Mouse (Mus musculus): ENCODE measurements around the gene Wdtc1. TPM values are rescaled to one million over a fixed set of nuclear protein-coding genes. Genes with fewer than 3 reads are reported as not detected.
A peak's percentile ranks its signal among the peaks of the same experiment; 100 is the strongest.

Gene Wdtc1
- total RNA-seq, 2 experiments from 2014 or later: 60.5 to 68.6 TPM

DNA sequence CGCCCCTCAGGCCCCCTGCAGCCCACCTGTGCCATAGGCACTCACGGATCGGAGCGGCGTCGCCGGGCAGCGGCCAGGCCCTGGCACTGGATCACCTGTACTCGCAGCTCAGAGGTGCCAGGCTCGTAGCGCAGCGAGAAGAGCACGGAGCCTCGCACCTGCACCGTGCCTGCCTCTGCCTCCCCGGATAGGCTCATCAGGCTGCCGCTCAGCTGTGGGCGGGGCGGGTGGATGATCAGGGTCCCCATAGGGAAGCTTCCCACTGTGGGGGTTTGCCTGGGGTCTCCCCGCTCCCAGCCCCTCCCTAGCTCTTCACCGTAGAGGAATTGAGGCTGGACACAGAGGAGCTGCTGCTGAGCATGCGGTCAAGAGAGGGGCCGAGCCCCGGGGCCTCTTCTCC, 96.5 kb downstream of the Wdtc1 start:
- peak in 1 of 2 experiments; percentile 46 for DNase-seq (ENCODE audit: low spot score in 2 of 2)

DNA sequence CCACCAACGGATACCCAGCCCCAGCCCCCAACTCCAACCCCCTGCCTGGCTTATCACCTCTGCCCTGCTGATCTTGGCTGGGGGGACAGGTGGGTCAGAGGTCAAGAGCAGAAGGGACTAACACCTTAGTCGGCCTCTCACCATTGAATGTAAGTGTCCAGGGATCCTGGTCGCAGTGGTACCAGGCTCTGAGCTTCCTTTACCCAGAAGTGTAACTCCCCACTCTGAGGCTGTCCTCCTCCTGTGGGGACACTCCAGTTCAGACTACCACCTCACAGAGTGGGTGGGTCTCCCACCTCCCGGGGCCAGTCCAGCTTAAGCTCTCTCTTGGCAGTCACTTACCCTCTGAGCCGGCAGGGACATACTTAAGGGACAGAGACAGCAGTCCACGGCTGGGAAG, 97.9 kb downstream of the Wdtc1 start:
- no peak for DNase-seq (ENCODE audit: low spot score in 2 of 2)

DNA sequence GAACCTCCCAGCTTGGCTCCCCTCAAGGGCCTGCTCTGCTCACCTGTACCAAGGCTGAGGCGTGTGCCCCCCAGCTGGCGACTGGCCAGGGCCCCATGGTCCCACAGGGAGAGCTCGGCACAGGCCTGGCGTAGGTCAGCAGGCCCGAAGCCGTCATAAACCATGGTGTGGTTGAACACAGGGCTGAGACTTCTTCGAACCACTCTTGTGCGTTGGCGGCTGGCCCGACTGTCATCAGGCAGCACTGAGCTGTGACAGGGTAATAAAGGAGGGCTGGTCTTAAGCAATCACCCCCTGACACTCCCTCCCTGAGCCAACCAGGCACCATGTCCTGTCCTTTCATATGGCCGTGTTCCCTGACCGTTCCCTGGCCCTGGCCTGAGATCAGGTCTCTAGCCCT, 99.9 kb downstream of the Wdtc1 start:
- DNase-seq (ENCODE audit: low spot score in 2 of 2): no peak

DNA sequence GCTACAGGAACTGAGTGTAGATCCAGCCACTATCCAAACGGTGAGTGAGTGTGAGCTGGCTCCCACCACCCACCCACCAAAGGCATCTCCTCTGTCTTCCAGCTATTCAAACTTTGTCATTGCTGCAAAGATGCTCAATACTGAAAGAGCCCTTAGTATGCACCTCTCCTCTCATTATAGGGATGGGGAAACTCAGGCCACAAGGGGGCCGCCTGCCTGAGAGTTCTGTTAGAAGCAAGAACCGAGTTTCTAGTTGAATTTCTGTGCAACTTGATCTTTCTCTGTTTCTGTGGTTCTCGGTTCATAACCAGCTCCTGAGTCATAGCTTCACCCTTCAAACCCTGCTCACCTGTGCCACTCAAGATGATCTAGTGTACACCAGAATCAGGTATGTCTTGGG, 101.2 kb downstream of the Wdtc1 start:
- peak in 1 of 2 experiments; percentile 34 for DNase-seq (ENCODE audit: low spot score in 2 of 2)

DNA sequence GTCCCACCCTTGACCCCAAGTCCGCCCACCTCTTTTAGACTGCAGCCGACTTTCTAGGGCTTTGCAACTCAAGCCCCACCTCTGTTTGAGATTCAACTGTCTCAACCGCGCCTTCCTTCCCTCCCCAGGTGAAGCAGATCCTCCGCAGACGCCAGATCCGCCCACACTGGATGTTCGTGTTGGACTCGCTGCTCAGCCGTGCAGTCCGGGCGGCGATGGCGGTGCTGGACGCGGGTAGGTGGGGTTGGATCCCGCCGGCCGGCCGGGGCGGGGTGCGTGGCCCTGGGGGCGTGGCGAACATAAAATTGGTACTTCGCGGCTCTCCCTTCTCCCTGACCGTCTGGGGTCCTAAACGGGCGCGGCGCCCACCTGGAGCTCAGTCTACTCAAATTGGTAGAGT, 102.1 kb downstream of the Wdtc1 start:
- no peak for DNase-seq (ENCODE audit: low spot score in 2 of 2)

DNA sequence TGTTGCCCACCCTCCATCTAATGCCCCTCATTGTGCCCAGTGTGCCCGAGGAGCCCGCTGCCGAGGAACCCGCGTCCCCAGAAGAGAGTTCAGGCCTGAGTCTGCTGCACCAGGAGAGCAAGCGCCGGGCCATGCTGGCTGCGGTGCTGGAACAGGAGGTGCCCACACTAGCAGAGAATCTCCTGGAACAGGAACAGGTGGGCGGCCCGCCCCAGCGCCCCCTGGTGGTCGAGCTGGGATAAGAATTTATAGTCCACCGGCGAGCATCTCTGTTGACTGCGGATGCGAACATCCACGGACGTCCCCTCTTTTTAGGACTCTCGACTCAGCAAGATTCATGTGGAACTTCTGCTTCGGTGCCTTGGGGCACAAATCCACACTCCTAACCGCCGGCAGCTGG, 102.7 kb downstream of the Wdtc1 start:
- DNase-seq (ENCODE audit: low spot score in 2 of 2): peak; percentile 88

DNA sequence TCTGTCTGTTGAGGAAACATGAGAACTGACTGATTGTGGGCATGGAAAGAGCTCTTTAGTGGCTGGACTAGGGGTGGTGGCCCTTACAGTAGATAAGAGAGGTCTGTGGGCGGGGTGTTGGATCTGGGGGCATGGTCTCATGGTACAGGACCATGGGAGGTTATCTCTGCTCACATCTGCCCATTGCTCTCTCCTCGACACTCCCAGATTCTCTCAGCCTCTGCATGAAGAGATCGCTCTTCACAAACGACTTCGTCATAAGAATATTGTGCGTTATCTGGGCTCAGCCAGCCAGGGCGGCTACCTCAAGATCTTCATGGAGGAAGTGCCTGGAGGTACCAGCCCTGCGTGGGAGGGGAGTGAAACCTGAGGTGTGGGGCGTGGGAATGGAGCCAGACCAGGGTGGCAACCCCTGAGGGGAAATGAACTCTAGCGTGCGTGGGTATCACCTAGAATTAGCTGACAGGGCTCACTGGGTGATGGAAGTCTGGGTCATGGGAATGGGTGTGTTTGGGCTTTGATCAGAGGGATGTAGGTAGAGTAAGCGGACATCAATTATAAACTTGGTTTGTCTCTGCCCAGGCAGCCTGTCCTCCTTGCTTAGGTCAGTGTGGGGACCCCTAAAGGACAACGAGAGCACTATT, 105.4 kb downstream of the Wdtc1 start:
- DNase-seq (ENCODE audit: low spot score in 2 of 2): no peak

DNA sequence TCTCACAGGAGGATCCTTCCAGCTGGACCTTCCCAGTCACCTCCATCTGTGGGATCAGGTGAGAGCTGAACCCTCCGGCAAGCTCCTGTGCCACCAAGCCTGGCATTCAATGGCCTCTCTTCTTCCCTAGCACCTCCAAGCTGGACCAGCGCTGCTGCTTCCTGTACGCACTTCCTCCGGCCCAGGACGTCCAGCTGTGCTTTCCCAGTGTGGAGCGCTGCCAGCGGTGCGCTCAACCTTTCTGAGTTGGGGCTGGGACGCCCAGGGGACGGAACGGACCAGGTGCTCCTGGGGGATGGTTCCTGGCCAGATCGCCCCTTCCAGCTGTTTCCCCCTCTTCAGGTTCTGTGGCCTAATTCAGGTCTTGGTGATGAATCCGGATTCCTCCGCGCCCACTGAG, 106.2 kb downstream of the Wdtc1 start:
- DNase-seq (ENCODE audit: low spot score in 2 of 2): no peak

DNA sequence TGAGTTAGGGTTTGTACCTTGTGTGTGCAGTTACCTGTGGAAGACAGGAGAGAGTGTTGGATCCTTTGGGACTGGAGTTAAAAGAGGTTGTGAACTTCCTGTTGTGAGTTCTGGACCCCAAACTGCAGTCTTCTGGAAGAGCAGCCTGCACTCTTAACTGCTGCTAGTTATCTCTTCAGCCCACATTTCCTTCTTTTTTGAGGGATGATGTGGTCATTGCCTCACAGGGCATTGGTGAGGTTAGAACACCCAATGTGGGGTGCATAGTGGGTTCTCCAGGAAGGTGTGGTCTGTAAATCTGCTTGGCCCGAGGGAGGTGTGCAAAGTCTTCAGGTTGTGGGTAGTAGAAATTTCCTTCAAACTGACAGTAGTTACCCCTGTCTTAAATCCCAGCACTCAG, 109.0 kb downstream of the Wdtc1 start:
- no peak for DNase-seq (ENCODE audit: low spot score in 2 of 2)

DNA sequence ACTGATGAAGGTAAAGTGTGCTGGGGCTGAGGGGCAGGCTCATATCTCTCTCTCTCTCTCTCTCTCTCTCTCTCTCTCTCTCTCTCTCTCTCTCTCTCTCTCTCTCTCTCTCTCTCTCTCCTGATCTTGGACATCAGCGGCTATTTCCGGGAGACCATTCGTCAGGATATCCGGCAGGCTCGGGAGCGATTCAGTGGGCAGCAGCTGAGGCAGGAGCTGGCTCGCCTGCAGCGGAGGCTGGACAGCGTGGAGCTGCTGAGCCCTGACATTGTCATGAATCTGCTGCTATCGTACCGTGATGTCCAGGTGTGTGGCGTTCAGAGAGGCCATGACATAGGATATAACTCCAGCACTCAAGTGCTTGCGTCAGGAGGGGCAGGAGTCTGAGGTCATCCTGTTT, 109.7 kb downstream of the Wdtc1 start:
- no peak for DNase-seq (ENCODE audit: low spot score in 2 of 2)

DNA sequence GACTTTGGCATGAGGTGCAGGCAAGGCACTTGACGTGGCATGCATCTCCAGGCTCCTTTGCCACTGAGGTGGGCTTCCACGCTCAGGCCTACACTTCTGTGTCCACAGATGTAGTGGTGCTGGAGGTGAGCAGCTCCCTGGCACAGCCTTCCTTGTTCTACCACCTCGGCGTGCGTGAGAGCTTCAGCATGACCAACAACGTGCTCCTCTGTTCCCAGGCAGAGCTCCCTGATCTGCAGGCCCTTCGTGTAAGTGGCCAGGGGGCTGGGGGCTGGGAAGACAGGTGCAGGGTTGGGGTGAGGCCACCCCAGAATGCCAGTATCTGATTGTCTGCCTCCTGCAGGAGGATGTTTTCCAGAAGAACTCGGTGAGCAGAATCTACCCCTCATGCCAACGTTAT, 110.6 kb downstream of the Wdtc1 start:
- no peak for DNase-seq (ENCODE audit: low spot score in 2 of 2)

Small RNA genes within 50 kb of the gene (microRNA-seq; reads per million reads assigned to microRNA genes)
- 2.4 to 5.4 reads per million in 2 experiments for gene Mir5122

Other genes starting within 250 kb of the Wdtc1 start
- 10 to 100 TPM; 42.3 to 42.7 TPM for gene Wasf2, start 223.0 kb downstream of the Wdtc1 start, total RNA-seq (2021)
- 1 to 10 TPM; 3.7 to 4.0 TPM for gene Cd164l2, start 141.3 kb downstream of the Wdtc1 start, total RNA-seq (2021)
- 1 to 10 TPM; 5.0 to 6.0 TPM for gene Gpr3, start 140.9 kb downstream of the Wdtc1 start, total RNA-seq (2021)
- gene Map3k6, start 112.7 kb downstream of the Wdtc1 start, total RNA-seq (2021): 1 to 10 TPM; 4.6 to 5.7 TPM
- under 1 TPM; 0.51 to 0.53 TPM for gene Sytl1, start 90.4 kb downstream of the Wdtc1 start, total RNA-seq (2021)
- 10 to 100 TPM; 74.9 to 80.1 TPM for gene Tmem222, start 75.7 kb downstream of the Wdtc1 start, total RNA-seq (2021)
- gene Slc9a1, start 16.2 kb upstream of the Wdtc1 start, total RNA-seq (2021): 10 to 100 TPM; 45.5 to 47.4 TPM
- gene Tent5b, start 126.7 kb upstream of the Wdtc1 start, total RNA-seq (2021): under 1 TPM in 1 of 2 experiments, not detected in 1; 0.21 TPM
- 100 to 1,000 TPM; 129 to 130 TPM for gene Trnp1, start 145.1 kb upstream of the Wdtc1 start, total RNA-seq (2021)
- gene Kdf1, start 165.5 kb upstream of the Wdtc1 start, total RNA-seq (2021): under 1 TPM in 1 of 2 experiments, not detected in 1; 0.21 TPM
- gene Nudc, start 192.5 kb upstream of the Wdtc1 start, total RNA-seq (2021): 100 to 1,000 TPM; 117 to 129 TPM
- not detected for gene Nr0b2, start 199.9 kb upstream of the Wdtc1 start, total RNA-seq (2021)
- gene Gpatch3, start 221.3 kb upstream of the Wdtc1 start, total RNA-seq (2021): 1 to 10 TPM; 6.3 to 8.5 TPM
- 10 to 100 TPM; 12.4 to 14.8 TPM for gene Gpn2, start 230.9 kb upstream of the Wdtc1 start, total RNA-seq (2021)
- gene Sfn, start 248.7 kb upstream of the Wdtc1 start, total RNA-seq (2021): 1 to 10 TPM; 1.8 to 2.1 TPM

Data from layer of hippocampus, postnatal 10 days (tissue).